Mouse (Mus musculus) heart, adult 8-10 months (tissue): ENCODE measurements at regions not wholly inside any gene's neighbourhood (a gene's known extent, or its start where the extent isn't known, plus 50 kb on each side); places are given as distances from the start of the nearest gene placed in this dataset.
"Not testable (repeated sequence)": the region's sequence is repeated elsewhere in the genome, so short reads cannot be mapped to it uniquely, and the experiment has no call there.

Experiments
- DNase-seq: peaks from one replicate; pipeline ENCODE4 v3.0.0; 2022; ENCODE audit warnings: low spot score

DNA sequence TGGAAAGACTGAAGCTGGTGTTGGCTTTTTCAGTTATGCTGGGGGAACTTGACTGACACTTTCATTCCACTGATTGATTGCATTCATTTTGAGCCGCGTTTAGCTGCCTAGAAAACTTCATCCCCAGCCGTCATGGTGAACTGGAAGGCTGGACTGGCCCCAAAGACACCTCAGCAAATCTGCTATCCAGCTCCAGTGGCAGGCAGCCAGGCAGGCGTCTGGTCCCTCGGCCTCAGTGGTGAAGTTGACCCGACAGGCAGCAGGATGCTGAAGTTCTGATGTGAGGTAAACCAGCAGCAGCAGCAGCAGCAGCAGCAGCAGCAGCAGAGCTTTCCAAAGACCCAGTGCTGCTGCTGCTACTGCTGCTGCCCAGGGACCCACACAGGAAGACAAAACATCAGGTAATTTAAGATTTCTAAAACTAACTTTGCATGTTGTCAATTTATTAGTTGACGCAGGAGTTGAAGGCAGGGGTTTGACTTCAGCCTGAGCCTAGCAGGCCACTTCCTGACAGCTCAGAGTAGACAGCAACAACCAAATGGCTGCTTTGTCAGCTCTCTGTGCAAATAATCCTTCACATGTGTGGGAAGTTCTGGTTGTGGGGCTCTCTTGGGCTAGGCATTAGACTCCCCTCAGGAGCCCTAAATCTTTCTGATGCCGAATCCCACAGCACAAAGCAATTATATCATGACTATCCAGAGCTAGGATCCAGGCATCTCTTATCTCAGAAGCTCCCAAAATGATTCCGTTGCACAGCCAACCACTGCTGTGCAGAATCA is 200.4 kb upstream of the Nhs start:
- DNase-seq: peak; percentile 9

DNA sequence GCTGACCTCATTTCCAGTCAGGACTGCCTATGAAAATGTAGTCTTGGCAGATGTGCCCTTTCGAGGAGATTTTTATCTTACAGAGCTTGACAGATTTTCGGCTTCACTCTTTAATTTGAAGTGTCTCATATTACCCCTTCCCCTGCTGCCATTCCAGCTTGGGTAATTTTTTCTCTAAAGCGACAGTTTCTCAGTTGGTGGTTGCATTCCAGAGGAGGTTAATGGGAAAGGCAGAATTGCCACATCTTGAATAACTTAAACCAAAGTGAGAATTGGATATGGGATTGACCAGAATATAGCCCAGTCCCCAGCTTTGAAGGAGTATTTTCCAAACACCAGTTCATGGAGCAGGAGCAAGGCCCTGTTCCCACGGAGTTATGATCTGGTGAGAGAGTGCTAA is 188.8 kb upstream of the Nhs start:
- no peak for DNase-seq

DNA sequence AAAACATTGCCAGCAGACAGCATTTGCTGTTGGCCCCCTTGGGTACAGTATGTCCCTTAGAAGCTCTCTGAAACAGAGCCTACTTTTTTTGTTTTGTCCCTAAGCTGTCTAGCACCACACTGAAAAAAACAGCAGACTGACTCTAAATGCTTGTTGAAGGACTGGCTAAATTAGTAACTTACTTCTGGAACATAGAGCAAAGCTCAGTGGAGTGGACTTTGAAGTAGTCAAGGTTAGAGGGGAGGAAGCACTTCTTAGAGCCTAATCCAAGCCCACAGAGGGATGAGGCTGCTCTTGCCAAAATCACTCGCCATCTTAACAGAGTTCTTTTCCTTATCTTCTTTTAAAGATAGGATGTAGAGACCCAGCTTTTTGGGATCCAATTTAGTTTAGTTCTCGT is 188.4 kb upstream of the Nhs start:
- no peak for DNase-seq

DNA sequence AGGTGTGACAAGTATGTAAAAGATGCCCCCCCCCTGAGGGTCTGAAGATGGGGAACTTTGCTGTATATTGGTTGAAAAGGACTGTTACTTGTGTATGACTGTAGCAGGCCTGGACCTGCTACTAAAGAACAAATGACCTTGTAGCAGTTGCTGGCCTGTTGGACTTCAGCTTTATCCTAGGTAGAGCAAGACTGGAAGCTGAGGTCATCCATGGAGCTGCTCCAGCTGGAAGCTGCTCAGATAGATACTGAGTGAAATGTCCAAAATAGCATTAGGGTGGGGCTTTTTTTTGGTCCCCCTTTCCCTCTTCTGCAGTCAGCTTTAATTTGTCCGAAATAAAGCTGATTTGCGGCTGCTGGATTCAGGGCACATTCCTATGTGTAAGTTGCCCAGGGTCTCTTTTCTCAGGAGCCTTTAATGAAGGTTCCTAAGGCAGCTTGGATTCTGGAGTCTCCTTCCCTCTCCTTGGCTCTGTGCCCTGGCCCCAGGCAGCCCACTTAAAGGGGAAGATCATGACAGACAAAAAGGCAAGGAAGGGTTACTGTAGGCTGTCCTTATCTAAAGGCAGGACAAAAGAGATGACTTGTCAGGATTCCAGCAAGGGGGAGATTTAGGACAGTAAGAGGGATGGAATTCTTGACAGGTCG is 186.1 kb upstream of the Nhs start:
- peak; percentile 51 for DNase-seq

DNA sequence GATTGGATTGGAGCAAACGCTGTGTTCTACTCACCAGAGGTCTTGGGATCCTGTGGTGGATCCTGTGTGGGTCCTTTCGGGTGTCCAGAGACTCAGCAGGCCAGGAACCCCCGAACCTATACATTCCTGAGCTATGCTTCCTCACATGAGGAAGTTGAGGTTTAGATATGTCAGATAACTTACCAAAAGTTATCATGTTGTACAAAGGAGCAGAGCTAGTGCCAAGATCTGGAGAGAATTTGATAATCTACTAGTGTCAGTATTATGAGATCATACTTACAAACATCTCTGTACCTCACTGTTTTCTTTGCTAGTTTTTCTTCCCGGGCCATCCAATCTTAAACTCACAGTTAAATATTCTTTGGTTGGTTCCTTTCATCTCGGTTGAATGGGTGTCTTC is 172.6 kb upstream of the Nhs start:
- no peak for DNase-seq

DNA sequence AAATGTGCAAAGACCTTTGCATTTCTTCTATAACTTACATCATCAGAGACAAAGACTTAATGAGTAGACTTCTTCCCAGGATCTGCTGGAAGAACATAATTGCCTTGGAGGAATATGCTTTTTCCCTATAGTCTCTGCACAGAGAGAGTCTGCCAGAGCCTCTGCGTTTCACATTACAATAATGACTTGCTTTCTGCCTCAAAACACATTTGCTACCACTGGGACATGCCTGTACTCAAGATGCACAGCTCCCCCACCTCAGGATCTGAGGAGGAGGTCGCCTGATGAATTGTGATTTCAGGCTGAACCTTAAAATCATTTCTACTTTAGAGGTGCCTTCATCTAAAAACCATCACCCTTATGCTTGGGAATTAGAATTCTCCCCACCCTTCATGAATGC is 148.1 kb upstream of the Nhs start:
- DNase-seq: no peak

DNA sequence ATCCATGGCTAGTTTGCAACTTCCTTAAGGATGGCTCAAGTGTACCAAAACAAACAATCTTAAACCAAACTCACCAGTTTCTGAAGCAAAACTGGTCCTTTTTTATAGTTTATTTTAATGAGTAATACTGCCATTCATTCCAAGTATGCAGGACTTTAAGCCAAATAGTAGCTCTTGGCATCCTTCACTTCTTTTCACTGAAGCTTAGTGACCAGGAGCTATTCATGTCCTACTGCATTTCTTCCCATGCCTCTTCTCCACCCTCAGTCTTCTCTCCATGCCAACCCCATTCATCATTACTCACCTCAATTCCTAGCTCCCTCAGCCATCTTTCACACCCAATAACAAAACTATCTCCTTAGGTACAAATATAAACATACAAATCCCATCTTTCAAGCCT is 144.6 kb upstream of the Nhs start:
- DNase-seq: no peak

DNA sequence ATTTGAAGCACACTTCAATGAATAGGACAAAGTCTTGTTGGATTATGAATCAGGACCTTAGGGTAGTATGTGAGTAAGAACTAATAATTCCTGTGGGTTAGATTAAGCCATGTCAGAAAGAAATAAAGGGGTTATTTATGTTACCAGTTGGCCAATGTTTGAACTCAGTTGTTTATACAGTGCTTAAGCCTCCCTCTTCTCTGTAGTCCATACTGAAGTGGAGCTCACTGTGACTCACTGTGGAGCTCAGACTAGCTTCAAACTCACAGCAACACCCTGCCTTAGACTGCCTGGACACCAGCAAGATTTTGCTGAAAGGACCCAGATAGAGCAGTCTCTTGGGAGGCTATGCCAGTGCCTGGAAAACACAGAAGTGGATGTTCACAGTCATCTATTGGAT is 143.3 kb upstream of the Nhs start:
- DNase-seq: no peak

DNA sequence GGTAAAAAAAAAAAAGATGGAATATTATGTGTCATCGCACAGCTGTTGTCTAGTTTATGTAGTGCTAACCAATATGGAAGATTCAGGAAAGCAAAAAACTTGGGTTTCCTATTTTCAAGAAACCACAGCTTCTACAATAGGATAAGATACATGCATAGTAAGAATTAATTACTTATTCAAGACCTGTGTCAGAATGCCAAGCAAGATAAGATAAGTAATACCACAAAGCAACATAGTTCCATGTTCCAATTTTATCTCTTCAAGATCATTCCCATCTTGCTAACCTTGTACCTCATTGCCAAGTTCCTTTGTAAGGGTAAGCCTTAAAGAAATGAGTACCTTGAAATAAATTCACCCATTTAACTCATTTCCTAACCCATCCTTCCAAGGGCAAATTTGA is 131.7 kb upstream of the Nhs start:
- no peak for DNase-seq

DNA sequence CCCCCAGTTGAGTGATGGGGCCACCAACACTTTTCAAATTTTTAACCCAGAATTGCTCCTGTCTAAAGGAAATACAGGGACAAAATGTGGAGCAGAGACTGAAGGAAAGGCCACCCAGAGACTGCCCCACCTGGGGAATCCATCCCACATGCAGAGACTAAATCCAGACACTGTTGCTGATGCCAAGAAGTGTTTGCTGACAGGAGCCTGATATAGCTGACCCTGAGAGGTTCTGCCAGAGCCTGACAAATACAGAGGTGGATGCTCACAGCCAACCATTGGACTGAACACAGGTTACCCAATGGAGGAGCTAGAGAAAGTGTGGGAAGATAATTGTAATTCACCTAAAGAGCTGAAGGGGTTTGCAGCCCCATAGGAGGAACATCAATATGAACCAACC is 126.6 kb upstream of the Nhs start:
- DNase-seq: not testable (repeated sequence)

DNA sequence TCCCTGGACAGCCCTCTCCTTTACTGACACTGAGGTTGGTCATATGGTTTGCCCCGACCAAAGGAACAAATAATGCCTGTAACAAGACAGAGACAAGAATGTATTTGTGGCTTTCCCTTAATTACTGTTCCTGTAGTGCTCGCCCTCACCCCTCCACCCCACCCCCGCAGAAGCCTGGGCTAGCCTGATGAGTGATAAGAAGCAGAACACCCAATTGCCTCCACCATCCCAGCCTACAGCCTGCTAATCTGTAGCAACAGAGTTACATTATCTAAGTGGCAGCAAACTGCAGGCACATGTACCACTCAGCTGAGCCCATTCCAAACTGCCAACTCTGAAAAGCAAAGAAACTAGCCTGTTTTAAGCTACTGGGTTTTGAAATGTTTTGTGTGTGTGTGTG is 124.7 kb upstream of the Nhs start:
- no peak for DNase-seq

DNA sequence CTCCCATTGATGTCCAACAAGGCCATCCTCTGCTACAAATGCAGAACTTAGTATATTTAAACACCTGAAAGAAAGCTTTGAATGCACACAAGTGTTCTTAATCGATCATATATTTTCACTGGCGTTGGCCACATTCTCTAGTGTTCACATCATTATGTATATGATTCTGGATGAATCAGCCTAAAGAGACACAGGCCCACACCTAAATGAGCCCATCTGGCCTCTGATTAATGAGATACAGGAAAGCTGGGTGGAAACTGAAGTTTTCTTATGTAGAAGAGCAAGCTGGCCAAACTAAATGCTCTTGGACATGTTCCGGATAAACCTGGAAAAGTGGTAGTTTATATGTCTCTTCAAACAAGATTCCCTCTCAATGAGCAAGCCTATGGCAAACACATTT is 123.2 kb upstream of the Nhs start:
- DNase-seq: no peak

DNA sequence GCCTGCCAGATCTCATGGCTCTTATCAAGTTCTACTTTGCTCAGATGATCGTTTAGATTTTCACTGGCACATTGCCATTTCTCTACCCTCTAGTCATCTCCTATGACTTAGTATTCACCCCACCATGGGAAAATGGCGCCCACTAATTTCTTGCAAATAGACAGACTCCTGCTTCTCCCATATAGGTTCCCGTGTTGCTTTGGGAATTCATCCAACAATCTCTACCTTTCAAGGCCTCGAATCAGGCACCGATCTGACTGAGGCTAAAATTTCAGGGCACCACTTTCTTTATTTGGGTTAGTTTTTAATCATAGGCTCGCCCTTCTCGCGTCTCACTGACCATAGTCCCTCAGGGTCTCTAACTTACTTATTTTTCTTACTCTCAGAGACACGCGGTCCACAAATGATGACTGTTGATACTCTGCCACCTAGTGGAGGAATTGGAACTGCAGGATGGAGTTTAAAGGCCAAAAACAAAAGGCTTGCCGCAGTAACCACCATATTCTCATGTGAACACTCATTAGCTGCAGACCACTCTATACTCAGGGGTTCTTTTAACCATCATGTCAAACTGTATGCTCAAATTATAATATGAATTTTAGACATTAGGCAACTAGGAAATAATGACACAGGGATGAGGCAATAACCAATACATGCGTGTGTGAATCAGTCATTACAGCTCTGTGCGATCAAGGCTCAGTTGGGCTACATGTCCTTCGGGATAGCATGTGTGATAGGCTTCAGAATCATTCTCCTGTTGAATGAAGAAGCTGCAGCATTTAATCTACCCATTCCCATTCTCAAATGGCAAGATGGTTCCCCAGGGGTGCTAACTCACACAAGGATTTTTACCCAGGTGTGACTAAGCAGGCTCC is 119.5 kb upstream of the Nhs start:
- DNase-seq: peak; percentile 53

DNA sequence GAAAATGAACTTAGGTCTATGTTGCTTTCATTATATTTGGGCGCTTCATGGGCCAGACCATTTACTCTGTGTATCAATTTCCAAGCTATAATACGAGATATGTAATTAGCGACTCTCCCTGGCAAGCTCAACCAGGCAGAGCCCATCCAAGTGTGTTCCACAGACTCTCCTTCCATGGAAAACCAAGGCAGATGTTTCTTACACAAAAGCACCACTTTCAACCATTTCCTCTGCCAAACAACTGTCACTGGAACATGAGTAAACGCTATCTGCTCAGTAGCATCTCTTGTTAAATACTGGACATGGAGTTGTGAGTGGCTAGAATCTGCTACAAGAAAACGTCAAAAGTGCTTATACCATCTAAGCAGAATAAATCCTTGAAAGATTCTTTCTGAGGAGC is 115.1 kb upstream of the Nhs start:
- DNase-seq: no peak

DNA sequence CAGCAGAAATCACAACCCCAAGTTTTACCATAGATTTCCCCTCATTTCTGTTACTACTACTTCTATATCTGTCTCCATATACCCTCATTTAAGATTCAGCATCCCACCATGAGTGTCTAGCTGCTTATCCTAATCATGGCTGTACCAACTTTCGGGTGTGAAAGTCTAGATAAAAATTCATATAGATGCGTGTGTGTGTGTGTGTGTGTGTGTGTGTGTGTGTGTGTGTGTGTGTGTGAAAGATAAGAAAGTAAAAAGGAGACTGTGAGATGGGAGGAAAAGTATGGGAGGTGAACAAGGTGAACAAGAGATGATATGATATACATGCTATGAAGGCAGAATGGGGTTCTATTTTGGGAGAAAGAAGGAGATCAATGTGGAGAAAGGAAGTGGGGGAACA is 111.7 kb upstream of the Nhs start:
- no peak for DNase-seq

DNA sequence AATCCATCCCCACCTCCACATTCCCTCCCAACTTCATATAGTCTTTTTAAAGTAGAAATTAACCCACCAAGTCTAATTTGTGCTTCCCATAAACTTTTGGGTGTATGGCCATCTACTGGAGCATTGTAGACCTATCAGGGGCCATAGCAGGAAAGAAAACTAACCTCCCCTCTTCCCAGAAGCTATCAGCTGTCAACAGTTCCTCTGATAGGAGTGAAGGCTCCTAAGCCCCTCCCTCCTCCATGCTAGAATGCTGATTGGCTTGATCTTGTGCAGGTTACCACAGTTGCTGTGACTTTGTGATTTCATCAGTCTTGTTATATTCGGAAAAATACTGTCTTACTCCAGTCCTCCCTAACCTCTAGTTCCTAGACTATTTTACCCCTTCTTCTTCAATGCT is 109.4 kb upstream of the Nhs start:
- no peak for DNase-seq

DNA sequence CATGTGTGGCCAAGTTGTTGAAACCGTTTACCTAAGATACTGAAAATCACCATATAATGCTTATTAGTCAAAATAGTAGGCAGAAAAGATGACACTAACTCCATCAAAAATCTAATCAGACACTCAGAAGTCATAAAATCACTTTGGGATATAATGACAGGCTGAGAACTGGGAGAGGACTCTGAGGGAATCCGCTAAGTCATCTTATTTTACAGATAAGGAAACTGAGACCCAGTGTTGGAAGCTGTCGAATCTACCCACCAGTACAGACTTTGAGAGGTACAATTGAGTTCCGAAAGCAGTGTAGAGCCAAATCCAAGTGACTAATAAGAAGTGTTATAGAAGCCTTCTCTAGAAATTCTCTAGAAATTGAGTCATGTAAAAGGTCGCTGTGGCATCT is 108.6 kb upstream of the Nhs start:
- no peak for DNase-seq

DNA sequence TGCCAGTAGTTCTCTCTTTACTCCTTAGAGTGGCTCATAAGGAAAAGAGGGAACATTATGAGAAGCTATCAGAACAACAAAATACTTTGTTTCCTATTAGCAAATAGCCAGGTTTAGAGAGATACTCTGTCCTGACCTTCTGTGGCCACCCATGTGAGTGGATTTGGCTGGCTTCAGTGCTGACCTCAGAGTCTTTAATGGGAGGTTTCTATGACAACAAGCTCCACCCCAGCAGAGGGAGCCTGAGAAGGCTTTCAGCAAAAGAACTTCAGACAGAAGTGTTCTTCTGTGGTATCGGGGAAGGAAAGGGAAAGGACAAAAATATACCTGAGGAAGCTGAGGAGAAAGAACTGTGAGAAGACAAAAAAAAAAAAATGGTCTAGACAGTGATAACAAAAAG is 108.1 kb upstream of the Nhs start:
- DNase-seq: peak; percentile 53

DNA sequence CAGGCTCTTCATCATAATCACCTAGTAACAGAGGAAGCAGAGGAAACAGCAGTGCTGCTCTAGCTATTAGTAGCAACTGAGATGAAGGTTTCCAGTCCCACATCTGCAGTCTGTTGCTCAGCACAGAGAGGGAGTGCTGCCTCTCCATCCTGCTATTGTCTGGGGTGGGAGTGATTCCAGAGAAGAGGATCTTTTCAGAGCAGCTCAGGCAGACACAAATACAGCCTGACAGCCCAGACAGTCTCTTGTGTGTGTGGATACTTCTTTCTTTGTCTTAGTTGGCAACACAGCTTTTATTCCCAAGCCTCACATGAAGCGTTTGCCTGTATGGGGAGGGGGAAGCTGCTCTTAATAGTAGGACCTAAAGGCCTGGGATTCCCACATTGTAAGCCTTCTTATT is 107.2 kb upstream of the Nhs start:
- no peak for DNase-seq

DNA sequence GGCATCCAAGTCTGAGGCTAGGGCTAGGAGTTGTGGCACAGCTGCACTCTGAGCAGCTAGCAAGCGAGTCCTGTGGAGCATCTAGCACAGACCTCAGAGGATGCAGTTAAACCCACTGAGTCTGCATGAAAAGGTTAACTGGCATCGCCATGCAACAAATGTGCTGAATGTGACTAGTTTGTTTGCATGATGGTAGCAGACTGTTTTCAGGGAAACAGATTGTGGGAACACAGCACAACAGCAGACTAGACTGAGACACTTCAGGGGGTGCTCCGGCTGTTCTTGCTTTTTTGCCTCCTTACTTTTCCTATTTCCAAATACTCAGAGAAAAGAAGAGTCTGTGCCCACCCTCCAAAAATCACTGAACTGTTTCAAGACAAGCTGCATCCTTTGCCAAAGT is 97.9 kb upstream of the Nhs start:
- no peak for DNase-seq

DNA sequence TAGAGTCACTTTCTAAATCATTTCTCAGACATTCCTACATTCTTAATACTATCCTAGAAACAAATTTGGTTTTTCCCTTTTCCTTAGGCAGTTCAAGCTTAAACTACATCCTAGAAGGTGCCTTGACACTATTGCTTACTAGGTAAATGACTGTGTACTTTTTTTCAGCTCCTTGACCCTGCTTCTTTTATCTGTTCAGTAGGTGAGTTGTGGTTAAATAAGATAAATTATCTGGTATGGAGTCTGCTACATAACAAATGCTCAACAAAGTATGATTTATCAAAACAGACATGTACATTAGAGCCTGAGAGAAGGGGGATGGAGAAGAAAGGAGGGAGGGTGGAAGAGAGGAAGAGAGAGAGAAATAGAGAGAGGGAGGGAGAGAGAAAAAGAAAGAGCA is 96.3 kb upstream of the Nhs start:
- DNase-seq: no peak

DNA sequence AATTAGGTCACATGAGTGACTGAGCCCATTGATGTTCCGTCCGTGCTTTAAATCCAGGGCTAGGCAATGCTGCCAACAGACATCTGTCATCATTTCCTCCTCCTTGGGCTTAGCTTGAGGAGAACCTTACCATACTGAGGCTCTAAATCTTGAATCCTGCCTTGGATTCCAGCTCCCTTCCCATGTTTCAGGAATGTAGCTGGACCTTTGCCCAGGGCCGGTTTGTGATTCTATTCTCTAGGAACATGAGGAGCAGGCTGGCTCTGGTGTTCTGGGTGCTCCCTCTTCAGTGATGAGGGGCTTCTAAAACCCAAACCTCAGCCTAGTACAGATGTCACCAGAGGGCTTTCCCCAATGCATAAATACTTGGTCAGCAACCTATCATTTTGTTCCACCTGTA is 81.8 kb upstream of the Nhs start:
- no peak for DNase-seq

DNA sequence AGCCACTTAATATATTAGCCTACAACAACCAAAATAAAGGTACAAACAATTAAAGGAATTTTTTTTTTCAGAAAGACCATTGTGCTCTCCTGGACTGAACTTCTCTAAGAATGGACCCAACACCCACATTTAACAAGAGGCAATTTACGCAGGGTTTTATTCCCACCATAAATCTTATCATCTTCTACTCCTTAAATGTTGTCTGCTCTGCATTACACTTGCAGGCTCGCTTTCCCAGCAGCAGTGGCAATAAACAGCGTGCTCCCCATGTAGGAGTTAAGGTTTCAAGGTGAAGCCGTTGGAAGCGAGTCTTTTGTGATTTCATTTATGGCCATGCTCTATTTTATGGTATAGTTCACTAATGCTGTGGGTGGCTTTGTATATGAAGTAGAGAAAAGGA is 76.0 kb upstream of the Nhs start:
- no peak for DNase-seq
